Mouse (Mus musculus): ENCODE measurements around the gene Trub2. TPM values are rescaled to one million over a fixed set of nuclear protein-coding genes. Genes with fewer than 3 reads are reported as not detected.

Gene Trub2
- polyA plus RNA-seq, 1 experiment from 2014 or later: 32.8 TPM

GRCm38 (mm10) chr2:29739368-29739767 lies 48.9 kb downstream of the Trub2 start:
- no peak overlapping the region for H3K4me3 ChIP-seq (ENCODE audit: low read depth, low read length)
- WGBS: 85% methylated on average over 5 of the region's 5 CpGs
- no peak overlapping the region for H3K27ac ChIP-seq (ENCODE audit: low read length)
- H3K9ac ChIP-seq (ENCODE audit: low read depth, low read length): no peak overlapping the region
- peaks cover 39% of the 10 kb centered on the region for H3K36me3 ChIP-seq (ENCODE audit: control insufficient read depth, insufficient read depth, low read length)
- H3K9me3 ChIP-seq (replicated peaks; ENCODE audit: control insufficient read depth, low read length, poor library complexity, severe bottlenecking): no peaks in the 10 kb centered on the region
- H3K4me2 ChIP-seq (ENCODE audit: low read length): no peak overlapping the region
- no peaks in the 10 kb centered on the region for H3K27me3 ChIP-seq (ENCODE audit: control insufficient read depth, insufficient read depth, low read depth, low read length)
- H3K4me1 ChIP-seq (ENCODE audit: control insufficient read depth, insufficient read depth, low read length): no peaks in the 10 kb centered on the region
- ATAC-seq: no peak

GRCm38 (mm10) chr2:29738799-29739198 lies 49.5 kb downstream of the Trub2 start:
- Histone ChIP-seq H3K36me3 (ENCODE audit: control insufficient read depth, insufficient read depth, low read length) (peaks cover 45% of the 10 kb centered on the region), H3K27ac (ENCODE audit: low read length) (no peak overlapping the region), H3K9ac (ENCODE audit: low read depth, low read length) (no peak overlapping the region), H3K9me3 (replicated peaks; ENCODE audit: control insufficient read depth, low read length, poor library complexity, severe bottlenecking) (no peaks in the 10 kb centered on the region), H3K4me1 (ENCODE audit: control insufficient read depth, insufficient read depth, low read length) (no peaks in the 10 kb centered on the region), H3K27me3 (ENCODE audit: control insufficient read depth, insufficient read depth, low read depth, low read length) (no peaks in the 10 kb centered on the region), H3K4me2 (ENCODE audit: low read length) (no peak overlapping the region), H3K4me3 (ENCODE audit: low read depth, low read length) (no peak overlapping the region)
- ATAC-seq: no peak
- WGBS: 65% methylated on average over 4 of the region's 4 CpGs

DNA sequence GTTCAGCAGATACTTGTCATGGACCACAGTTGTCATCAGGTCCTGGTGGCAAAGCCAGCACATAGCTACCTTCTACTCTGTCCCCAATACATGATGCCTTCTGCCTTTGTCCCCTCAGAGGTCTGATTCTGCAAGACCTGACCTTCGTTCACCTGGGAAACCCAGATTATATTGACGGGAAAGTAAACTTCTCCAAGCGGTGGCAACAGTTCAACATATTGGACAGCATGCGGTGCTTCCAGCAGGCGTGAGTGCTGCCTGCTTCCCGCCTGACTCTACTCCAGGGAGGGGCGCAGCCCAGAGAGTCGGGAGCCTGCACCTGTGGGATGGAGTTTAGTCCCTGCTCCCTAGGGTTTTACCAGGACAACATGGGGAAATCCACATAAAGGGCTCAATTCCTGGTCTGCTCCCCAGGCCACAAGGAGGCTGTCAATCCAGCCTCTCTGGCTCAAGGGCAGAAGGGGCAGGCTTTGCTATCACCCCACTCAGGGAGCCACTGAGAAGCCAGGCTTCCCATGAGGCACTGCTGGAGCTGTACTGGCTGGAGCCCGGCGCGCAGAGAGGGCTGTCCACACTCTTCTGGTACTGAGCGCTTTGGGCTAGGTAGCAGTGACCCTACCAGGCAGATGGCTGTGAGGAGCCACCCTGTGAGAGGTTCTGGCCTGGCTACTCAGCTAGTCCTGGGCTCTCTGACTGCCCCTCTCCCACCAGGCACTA lies 50.9 kb downstream of the Trub2 start:
- Histone ChIP-seq H3K27me3 (ENCODE audit: control insufficient read depth, insufficient read depth, low read depth, low read length) (no peaks in the 10 kb centered on the region), H3K4me1 (ENCODE audit: control insufficient read depth, insufficient read depth, low read length) (no peaks in the 10 kb centered on the region), H3K4me2 (ENCODE audit: low read length) (no peak overlapping the region), H3K4me3 (ENCODE audit: low read depth, low read length) (no peak overlapping the region), H3K9me3 (replicated peaks; ENCODE audit: control insufficient read depth, low read length, poor library complexity, severe bottlenecking) (no peaks in the 10 kb centered on the region), H3K36me3 (ENCODE audit: control insufficient read depth, insufficient read depth, low read length) (peaks cover 51% of the 10 kb centered on the region), H3K9ac (ENCODE audit: low read depth, low read length) (no peak overlapping the region), H3K27ac (ENCODE audit: low read length) (no peak overlapping the region)
- 92% methylated on average over 12 of the region's 12 CpGs for WGBS
- ATAC-seq: no peak

GRCm38 (mm10) chr2:29735708-29736107 lies 52.6 kb downstream of the Trub2 start:
- no peak for ATAC-seq
- no peaks in the 10 kb centered on the region for H3K27me3 ChIP-seq (ENCODE audit: control insufficient read depth, insufficient read depth, low read depth, low read length)
- 93% methylated on average over 12 of the region's 12 CpGs for WGBS

GRCm38 (mm10) chr2:29733348-29733747 lies 55.0 kb downstream of the Trub2 start:
- Histone ChIP-seq H3K27me3 (ENCODE audit: control insufficient read depth, insufficient read depth, low read depth, low read length) (no peaks in the 10 kb centered on the region), H3K4me2 (ENCODE audit: low read length) (no peak overlapping the region), H3K36me3 (ENCODE audit: control insufficient read depth, insufficient read depth, low read length) (peaks cover 57% of the 10 kb centered on the region), H3K27ac (ENCODE audit: low read length) (no peak overlapping the region), H3K9ac (ENCODE audit: low read depth, low read length) (no peak overlapping the region), H3K9me3 (replicated peaks; ENCODE audit: control insufficient read depth, low read length, poor library complexity, severe bottlenecking) (no peaks in the 10 kb centered on the region), H3K4me3 (ENCODE audit: low read depth, low read length) (no peak overlapping the region), H3K4me1 (ENCODE audit: control insufficient read depth, insufficient read depth, low read length) (no peaks in the 10 kb centered on the region)
- 96% methylated on average over 5 of the region's 5 CpGs for WGBS
- no peak for ATAC-seq

More at GRCm38 (mm10) chr2:29735708-29736107, 52.6 kb downstream of the Trub2 start:
- Histone ChIP-seq H3K9me3 (replicated peaks; ENCODE audit: control insufficient read depth, low read length, poor library complexity, severe bottlenecking) (no peaks in the 10 kb centered on the region), H3K4me1 (ENCODE audit: control insufficient read depth, insufficient read depth, low read length) (no peaks in the 10 kb centered on the region), H3K36me3 (ENCODE audit: control insufficient read depth, insufficient read depth, low read length) (peaks cover 57% of the 10 kb centered on the region), H3K27ac (ENCODE audit: low read length) (no peak overlapping the region), H3K4me2 (ENCODE audit: low read length) (no peak overlapping the region), H3K4me3 (ENCODE audit: low read depth, low read length) (no peak overlapping the region), H3K9ac (ENCODE audit: low read depth, low read length) (no peak overlapping the region)

DNA sequence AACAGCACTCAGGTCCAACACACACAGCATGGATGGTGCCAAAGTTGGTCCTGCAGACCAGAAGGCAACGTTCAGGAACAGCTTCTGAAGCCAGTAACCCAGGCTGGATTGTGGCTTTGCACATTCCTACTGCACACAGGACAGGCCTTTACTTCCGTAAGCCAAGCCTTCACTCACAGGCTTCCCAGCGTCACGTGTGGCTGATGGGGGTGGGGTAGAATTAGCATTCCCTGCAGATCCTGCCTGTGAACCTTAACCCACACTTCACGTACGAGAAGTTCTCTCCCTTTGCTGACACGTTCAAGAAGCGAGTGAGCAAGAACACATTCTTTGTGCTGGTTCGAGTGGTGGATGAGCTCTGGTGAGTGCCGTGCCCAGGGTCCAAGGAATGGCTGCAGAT lies 55.7 kb downstream of the Trub2 start:
- 89% methylated on average over 10 of the region's 10 CpGs for WGBS
- Histone ChIP-seq H3K9ac (ENCODE audit: low read depth, low read length) (no peak overlapping the region), H3K27me3 (ENCODE audit: control insufficient read depth, insufficient read depth, low read depth, low read length) (no peaks in the 10 kb centered on the region), H3K4me2 (ENCODE audit: low read length) (no peak overlapping the region), H3K4me3 (ENCODE audit: low read depth, low read length) (no peak overlapping the region), H3K4me1 (ENCODE audit: control insufficient read depth, insufficient read depth, low read length) (no peaks in the 10 kb centered on the region), H3K27ac (ENCODE audit: low read length) (no peak overlapping the region), H3K36me3 (ENCODE audit: control insufficient read depth, insufficient read depth, low read length) (peaks cover 57% of the 10 kb centered on the region), H3K9me3 (replicated peaks; ENCODE audit: control insufficient read depth, low read length, poor library complexity, severe bottlenecking) (no peaks in the 10 kb centered on the region)
- ATAC-seq: no peak

GRCm38 (mm10) chr2:29731545-29731944 lies 56.8 kb downstream of the Trub2 start:
- Histone ChIP-seq H3K9me3 (replicated peaks; ENCODE audit: control insufficient read depth, low read length, poor library complexity, severe bottlenecking) (no peaks in the 10 kb centered on the region), H3K27me3 (ENCODE audit: control insufficient read depth, insufficient read depth, low read depth, low read length) (no peaks in the 10 kb centered on the region), H3K36me3 (ENCODE audit: control insufficient read depth, insufficient read depth, low read length) (peaks cover 52% of the 10 kb centered on the region), H3K27ac (ENCODE audit: low read length) (no peak overlapping the region), H3K4me3 (ENCODE audit: low read depth, low read length) (no peak overlapping the region), H3K4me2 (ENCODE audit: low read length) (no peak overlapping the region), H3K4me1 (ENCODE audit: control insufficient read depth, insufficient read depth, low read length) (no peaks in the 10 kb centered on the region), H3K9ac (ENCODE audit: low read depth, low read length) (no peak overlapping the region)
- ATAC-seq: no peak
- 74% methylated on average over 3 of the region's 3 CpGs for WGBS

DNA sequence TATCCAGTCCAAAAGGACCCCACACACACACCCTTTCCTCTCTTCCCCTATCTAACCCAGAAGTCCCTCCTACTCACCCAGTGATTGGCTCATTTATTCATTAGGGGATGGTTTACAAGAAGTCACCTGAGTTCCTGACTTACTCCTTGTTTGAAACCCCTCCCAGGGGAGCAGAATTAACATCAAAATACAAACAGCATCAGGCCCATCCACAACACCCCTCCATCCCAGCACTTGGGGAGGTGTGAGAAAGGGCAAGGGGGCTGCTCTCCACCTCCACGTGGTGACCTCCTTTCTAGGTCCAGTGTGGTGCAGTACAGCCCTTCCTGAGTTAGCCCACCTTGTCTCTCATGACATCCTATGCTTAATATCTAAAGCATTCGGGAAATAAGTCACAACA lies 58.8 kb downstream of the Trub2 start:
- ATAC-seq: no peak
- Histone ChIP-seq H3K9ac (ENCODE audit: low read depth, low read length) (no peak overlapping the region), H3K4me3 (ENCODE audit: low read depth, low read length) (no peak overlapping the region), H3K36me3 (ENCODE audit: control insufficient read depth, insufficient read depth, low read length) (peaks cover 50% of the 10 kb centered on the region), H3K27ac (ENCODE audit: low read length) (no peak overlapping the region), H3K27me3 (ENCODE audit: control insufficient read depth, insufficient read depth, low read depth, low read length) (no peaks in the 10 kb centered on the region), H3K4me2 (ENCODE audit: low read length) (no peak overlapping the region), H3K9me3 (replicated peaks; ENCODE audit: control insufficient read depth, low read length, poor library complexity, severe bottlenecking) (no peaks in the 10 kb centered on the region), H3K4me1 (ENCODE audit: control insufficient read depth, insufficient read depth, low read length) (no peaks in the 10 kb centered on the region)
- 62% methylated on average over 2 of the region's 2 CpGs for WGBS

DNA sequence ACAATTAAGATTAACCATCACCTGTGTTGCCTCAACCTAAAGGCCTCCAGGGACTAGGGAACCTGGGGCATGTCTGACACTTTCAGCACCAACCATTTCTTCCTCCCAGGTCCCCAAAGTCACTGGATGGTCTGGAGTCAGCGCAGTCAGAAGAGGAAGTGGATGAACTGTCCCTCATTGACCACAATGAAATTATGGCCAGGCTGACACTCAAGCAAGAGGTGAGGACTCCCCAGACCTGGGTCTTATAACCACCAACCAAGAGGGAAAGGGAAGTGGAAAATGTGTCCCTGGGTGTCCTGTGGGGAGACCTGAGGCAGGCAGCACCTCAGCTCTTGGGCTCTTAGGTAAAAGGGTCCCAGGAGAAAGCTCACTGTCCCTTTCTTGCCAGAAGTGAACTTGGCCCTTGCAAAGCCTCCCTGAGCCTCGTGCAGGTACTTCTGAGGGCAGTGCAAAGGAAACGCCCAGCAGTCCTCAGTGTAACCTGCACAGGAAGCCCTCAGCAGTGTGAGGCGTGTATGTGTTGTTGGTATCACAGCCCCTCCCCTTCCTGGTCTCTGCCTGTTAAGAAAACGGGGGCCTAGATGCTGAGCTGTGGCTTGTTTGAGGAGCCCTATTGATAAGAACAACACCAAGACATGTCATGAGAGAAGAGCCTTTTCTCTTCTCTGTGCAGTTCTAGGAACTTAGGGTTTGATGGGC lies 63.5 kb downstream of the Trub2 start:
- no peaks in the 10 kb centered on the region for H3K4me1 ChIP-seq (ENCODE audit: control insufficient read depth, insufficient read depth, low read length)
- H3K4me2 ChIP-seq (ENCODE audit: low read length): no peak overlapping the region
- H3K9ac ChIP-seq (ENCODE audit: low read depth, low read length): no peak overlapping the region
- H3K4me3 ChIP-seq (ENCODE audit: low read depth, low read length): no peak overlapping the region
- H3K9me3 ChIP-seq (replicated peaks; ENCODE audit: control insufficient read depth, low read length, poor library complexity, severe bottlenecking): no peaks in the 10 kb centered on the region
- H3K27me3 ChIP-seq (ENCODE audit: control insufficient read depth, insufficient read depth, low read depth, low read length): no peaks in the 10 kb centered on the region
- ATAC-seq: no peak
- no peak overlapping the region for H3K27ac ChIP-seq (ENCODE audit: low read length)
- WGBS: 92% methylated on average over 5 of the region's 5 CpGs
- H3K36me3 ChIP-seq (ENCODE audit: control insufficient read depth, insufficient read depth, low read length): peaks cover 38% of the 10 kb centered on the region
